Mouse (Mus musculus): ENCODE data around the gene Sp1.

DNA sequence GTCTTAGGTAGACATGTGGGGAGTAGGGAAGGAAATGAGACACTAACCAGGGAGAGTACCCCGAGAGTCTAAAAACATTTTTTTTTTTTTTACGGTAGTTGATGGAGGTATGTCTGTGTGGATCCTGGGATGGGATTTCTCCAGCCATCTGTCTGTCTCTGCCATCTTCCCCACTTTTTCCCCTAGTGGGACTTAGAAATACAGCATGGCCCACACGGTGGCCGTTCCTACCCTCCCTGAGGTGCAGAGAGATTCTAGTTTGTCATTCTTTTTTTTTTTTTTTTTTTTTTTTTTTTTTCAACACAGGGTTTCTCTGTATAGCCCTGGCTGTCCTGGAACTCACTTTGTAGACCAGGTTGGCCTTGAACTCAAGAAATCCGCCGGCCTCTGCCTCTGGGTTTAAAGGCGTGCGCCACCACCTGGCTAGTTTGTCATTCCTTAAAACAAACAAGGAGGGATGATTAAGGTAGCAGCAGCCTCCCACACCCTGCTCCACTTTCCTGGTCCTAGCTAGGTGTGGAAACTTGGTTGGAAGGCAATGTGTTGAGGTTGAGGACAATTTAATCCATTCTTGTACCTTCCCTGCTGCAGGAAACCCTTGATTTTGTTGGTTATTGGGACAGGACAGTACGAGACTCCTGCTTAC lies 55.6 kb downstream of the Sp1 start:
- TF ChIP-seq CTCF (IDR thresholded peaks at IDR 0.05; ENCODE audit: low read depth, low read length) (no peak), GATA1 (IDR thresholded peaks at IDR 0.05; ENCODE audit: borderline replicate concordance, low read length) (no peak)
